Mouse (Mus musculus) Patski (cell line): ENCODE measurements around the gene Mrnip. TPM values are rescaled to one million over a fixed set of nuclear protein-coding genes. Genes with fewer than 3 reads are reported as not detected.

Source experiments
- ATAC-seq: fragments of 100-300 bp; one replicate; pipeline ENCODE4 v1.8.0; 2021
- CTCF ChIA-PET: fragments of 350-600 bp; sonication (Branson Sonifier 250); formaldehyde crosslinking; loops from one replicate; lab custom pipeline; 2022; ENCODE audit warnings: inconsistent platforms; lab: Charles Lee
- POLR2A ChIA-PET: fragments of 350-600 bp; sonication (Branson Sonifier 250); formaldehyde crosslinking; loops from one replicate; lab custom pipeline; 2022; ENCODE audit warnings: antibody characterized with exemption, inconsistent platforms; lab: Charles Lee
- DNase-seq: peaks from one replicate; pipeline ENCODE4 v3.0.0-alpha.2; 2011; ENCODE audit warnings: low read depth, low spot score
- H3K27me3 ChIP-seq: fragments of 371-371 bp; one replicate; pipeline ENCODE4 v1.5.1; 2021
- CTCF ChIP-seq: fragments of 100-300 bp; IDR thresholded peaks from one replicate; pipeline ENCODE4 v1.5.1; 2021
- in situ Hi-C: fragments of 300-500 bp; cut with MboI; formaldehyde crosslinking; loops from 3 replicates; pipeline ENCODE4 v1.11.1; 2018; ENCODE audit warnings: low pct_unique_long_range_greater_than_20kb, mixed read lengths
- polyA plus RNA-seq: library from polyadenylated mRNA; unstranded; gene quantifications from one replicate; pipeline ENCODE4 v1.2.3, GENCODE M21; 2021

The Mrnip gene
- polyA plus RNA-seq, 1 experiment from 2014 or later = 5.9 TPM

- ChIA-PET CTCF (interaction anchor here (1.1 to 3.8 kb wide), 6 partner anchors 12 to 50 kb away, joined by 3 to 12 read pairs (median 4); no protein-coding TSS in a partner anchor), POLR2A (interaction anchor here (0.5 to 4.8 kb wide), 8 partner anchors 12 to 212 kb away, joined by 3 to 60 read pairs (median 4); partner anchors contain the start of gene Maml1)
- ATAC-seq (no peak), DNase-seq (no peak)
- H3K27me3 ChIP-seq = no peaks in the 10 kb centered on the region
- in situ Hi-C loops = no loop called here
- no peak for TF ChIP-seq CTCF
Measured at GRCm38 (mm10) chr11:50211322-50212059, 37.2 kb downstream of the Mrnip start.

GRCm38 (mm10) chr11:50212060-50212739, 38.0 kb downstream of the Mrnip start:
- no peak for TF ChIP-seq CTCF
- no peaks in the 10 kb centered on the region for H3K27me3 ChIP-seq
- DNase-seq (no peak), ATAC-seq (no peak)
- in situ Hi-C loops = no loop called here
- ChIA-PET CTCF (interaction anchor here (0.8 to 3.8 kb wide), 7 partner anchors 9 to 51 kb away, joined by 3 to 12 read pairs (median 3); no protein-coding TSS in a partner anchor), POLR2A (interaction anchor here (1.0 to 4.8 kb wide), 6 partner anchors 10 to 81 kb away, joined by 3 to 60 read pairs (median 3); partner anchors contain the start of gene Maml1)

GRCm38 (mm10) chr11:50212848-50213758, 38.9 kb downstream of the Mrnip start:
- peak; percentile 96 for DNase-seq

DNA sequence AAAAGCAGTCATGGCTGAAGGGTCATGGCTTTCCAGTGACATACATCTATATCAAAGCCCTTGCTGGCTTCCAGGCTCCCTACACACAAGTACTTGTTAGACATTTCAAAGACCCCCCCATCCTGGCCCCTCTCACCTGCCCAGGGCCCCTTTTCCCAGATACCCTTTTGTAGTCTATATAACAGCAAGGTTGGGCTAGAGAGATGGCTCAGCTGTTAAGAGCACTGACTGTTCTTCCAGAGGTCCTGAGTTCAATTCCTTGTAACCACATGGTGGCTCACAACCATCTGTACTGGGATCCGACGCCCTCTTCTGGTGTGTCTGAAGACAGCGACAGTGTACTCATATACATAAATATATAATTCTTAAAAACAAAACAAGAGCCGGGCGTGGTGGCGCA, 40.4 kb downstream of the Mrnip start:
- no peak for TF ChIP-seq CTCF
- ChIA-PET CTCF (interaction anchor here (1.4 to 3.8 kb wide), 2 partner anchors 12 to 53 kb away, joined by 3 to 12 read pairs; no protein-coding TSS in a partner anchor), POLR2A (interaction anchor here (1.2 kb wide), 1 partner anchor 12 kb away, joined by 3 read pairs; no protein-coding TSS in a partner anchor)
- DNase-seq (no peak), ATAC-seq (no peak)
- in situ Hi-C loops = no loop called here
- H3K27me3 ChIP-seq = no peaks in the 10 kb centered on the region

More at GRCm38 (mm10) chr11:50212848-50213758, 38.9 kb downstream of the Mrnip start:
- ChIA-PET CTCF (interaction anchor here (0.8 to 3.8 kb wide), 9 partner anchors 8 to 51 kb away, joined by 3 to 12 read pairs (median 3); no protein-coding TSS in a partner anchor), POLR2A (interaction anchor here (1.0 to 4.8 kb wide), 6 partner anchors 11 to 80 kb away, joined by 3 to 60 read pairs (median 3); partner anchors contain the start of gene Maml1)
- no peaks in the 10 kb centered on the region for H3K27me3 ChIP-seq
- in situ Hi-C loops = no loop called here
- no peak for TF ChIP-seq CTCF
- ATAC-seq = peak; percentile 65

DNA sequence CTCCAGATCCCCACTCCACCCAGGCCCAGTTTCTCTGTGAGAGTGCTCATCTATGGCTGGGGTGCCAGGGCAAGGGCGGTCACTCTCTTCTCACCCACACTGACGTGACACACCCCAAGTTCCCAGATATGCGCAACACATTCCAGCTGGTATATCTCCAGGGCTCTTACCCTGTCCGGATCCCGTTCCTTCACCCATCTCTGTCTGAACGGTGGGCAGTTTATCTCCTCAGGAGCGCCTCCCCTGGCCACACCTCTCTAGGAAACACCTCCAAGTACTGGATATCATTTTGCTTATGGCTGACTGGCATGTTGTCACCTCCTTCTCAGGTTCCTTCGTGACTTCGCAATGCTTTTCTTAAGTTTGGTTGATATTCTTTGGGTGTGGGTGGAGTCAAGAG, 41.4 kb downstream of the Mrnip start:
- no peaks in the 10 kb centered on the region for H3K27me3 ChIP-seq
- in situ Hi-C loops = no loop called here
- no peak for TF ChIP-seq CTCF
- no peak for ATAC-seq
- ChIA-PET CTCF (interaction anchor here (1.5 kb wide), 1 partner anchor 9 kb away, joined by 3 read pairs; no protein-coding TSS in a partner anchor), POLR2A (interaction anchor here (1.2 kb wide), 1 partner anchor 11 kb away, joined by 3 read pairs; no protein-coding TSS in a partner anchor)
- DNase-seq = no peak

DNA sequence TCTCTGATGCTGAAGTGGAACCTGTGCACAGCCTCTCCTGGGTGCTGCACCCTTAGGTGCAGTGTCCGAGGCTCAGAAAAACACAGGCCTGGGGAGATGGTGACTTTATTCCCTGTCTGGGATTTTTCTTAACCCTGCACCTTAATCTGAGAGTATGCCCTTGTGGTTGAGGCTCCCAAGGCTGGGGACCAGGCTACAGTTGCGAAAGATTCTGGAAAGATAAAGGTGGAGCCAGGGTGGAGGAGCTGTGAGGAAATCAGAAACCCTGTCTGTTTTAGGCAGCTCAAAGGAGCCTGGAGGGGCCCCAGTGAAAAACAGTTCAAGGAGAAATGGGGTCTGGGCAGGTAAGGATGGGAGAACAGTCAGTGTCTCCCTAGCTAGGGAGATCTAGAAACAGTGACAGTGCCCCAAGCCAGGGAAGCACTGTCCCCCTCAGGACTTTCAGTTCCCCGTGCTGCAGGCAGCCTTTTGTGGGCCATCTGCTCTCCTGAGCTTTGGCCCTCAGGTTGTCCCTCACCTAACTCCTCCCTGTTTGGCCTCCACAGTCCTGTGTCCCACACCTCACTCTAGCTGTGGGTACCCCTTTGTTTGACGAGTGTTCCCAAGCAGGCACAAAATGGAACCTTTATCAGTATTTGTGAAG, 42.6 kb downstream of the Mrnip start:
- ChIA-PET POLR2A (interaction anchor here (0.6 to 0.9 kb wide), 2 partner anchors 9 to 18 kb away, joined by 3 to 4 read pairs; no protein-coding TSS in a partner anchor), CTCF (interaction anchor here (1.1 to 1.5 kb wide), 2 partner anchors 8 to 55 kb away, joined by 3 to 4 read pairs; no protein-coding TSS in a partner anchor)
- in situ Hi-C loops = no loop called here
- DNase-seq (no peak), ATAC-seq (no peak)
- TF ChIP-seq CTCF = no peak
- H3K27me3 ChIP-seq = no peaks in the 10 kb centered on the region

GRCm38 (mm10) chr11:50217811-50218210, 43.6 kb downstream of the Mrnip start:
- ChIA-PET POLR2A (no interaction called here), CTCF (no interaction called here)
- no peaks in the 10 kb centered on the region for H3K27me3 ChIP-seq
- ATAC-seq (no peak), DNase-seq (no peak)
- in situ Hi-C loops = no loop called here
- TF ChIP-seq CTCF = no peak

GRCm38 (mm10) chr11:50219833-50220232, 45.6 kb downstream of the Mrnip start:
- ChIA-PET POLR2A (interaction anchor here (8.0 kb wide), 1 partner anchor 8 kb away, joined by 60 read pairs; the partner anchor contains the start of genes Mgat4b and Sqstm1), CTCF (no interaction called here)
- no peaks in the 10 kb centered on the region for H3K27me3 ChIP-seq
- no peak for ATAC-seq
- DNase-seq = no peak
- in situ Hi-C loops = no loop called here
- no peak for TF ChIP-seq CTCF
